Mouse (Mus musculus) olfactory bulb, adult 2 months (tissue): ENCODE measurements around the gene AC124502.3.

Experiments used
- CTCF ChIP-seq: fragments of 200-500 bp; IDR thresholded peaks from 2 replicates; pipeline ENCODE4 v1.5.1; 2012; ENCODE audit warnings: low read depth, mild to moderate bottlenecking, low read length, moderate library complexity; ENCODE audit not compliant: insufficient read depth
- POLR2A ChIP-seq: fragments of 200-500 bp; IDR thresholded peaks from 2 replicates; pipeline ENCODE4 v1.6.1; 2012; ENCODE audit warnings: mild to moderate bottlenecking, low read depth, low read length, moderate library complexity; ENCODE audit not compliant: insufficient read depth

- TF ChIP-seq POLR2A (peak; percentile 60; the same call in 1 of the 2 replicates), CTCF (peak; percentile 73; the same call in 1 of the 2 replicates)
Measured at GRCm38 (mm10) chr19:5001666-5002406, 36.9 kb upstream of the AC124502.3 start.
